Mouse (Mus musculus): ENCODE data around the gene Gm28171.
"Not testable (repeated sequence)": the region's sequence is repeated elsewhere in the genome, so short reads cannot be mapped to it uniquely, and the experiment has no call there.

The Gm28171 gene

GRCm38 (mm10) chrY:5793095-5793494, at the start of gene Gm28171:
Gene Gm28171 (plus strand): TSS chrY:5793395.
- DNase-seq: not testable (repeated sequence)

Measured in thymus, adult 18-20 months (tissue).